Mouse (Mus musculus): ENCODE results near the gene Gm44965.
A peak's percentile ranks its signal among the peaks of the same experiment; 100 is the strongest.

Gm44965 gene

DNA sequence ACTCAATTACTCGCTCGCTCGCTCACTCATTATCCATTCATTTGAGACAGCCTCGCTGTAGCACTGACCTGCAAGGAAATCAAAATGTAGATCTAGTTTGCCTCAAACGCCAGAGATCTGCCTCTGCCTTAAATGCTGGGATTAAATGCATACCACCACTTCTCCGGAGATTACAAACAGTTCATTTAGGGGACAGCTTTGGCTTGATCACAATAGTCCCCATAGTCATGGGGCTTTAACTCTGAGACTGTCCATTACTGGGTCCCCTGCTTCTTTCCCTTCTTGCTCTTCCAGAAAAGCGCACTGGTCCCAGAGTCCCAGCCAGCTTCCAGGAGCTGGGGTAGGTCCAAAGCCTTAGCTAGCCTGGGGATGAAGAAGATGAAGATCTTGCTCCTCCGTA, 32.7 kb downstream of the Gm44965 start, which contains the start of gene AI854703:
AI854703 (plus strand) TSS at position 301 of the 400 bp plus-strand sequence.
- DNase-seq (ENCODE audit: low read depth): no peak

DNA sequence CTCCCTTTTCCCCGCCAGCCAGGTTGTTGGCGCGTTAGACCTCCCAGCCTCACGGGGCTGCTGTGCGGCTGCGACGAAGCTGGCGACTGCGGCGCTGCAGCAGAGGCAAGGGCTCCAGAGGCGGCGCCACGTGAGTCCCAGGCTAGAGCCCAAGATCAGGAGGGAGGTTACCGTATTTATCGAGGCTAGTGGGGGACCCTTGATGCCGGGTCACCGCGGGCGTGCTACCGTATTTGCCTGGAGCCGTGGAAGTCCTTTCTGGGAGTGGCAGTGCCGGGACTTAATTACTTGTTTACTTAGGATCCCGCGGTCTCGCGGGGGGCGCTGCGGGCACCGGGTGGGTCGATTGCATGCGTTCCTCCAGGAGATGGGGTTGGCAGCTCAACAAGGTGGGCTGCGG, 33.2 kb downstream of the Gm44965 start:
- peak; percentile 57 for DNase-seq (ENCODE audit: low read depth)

DNA sequence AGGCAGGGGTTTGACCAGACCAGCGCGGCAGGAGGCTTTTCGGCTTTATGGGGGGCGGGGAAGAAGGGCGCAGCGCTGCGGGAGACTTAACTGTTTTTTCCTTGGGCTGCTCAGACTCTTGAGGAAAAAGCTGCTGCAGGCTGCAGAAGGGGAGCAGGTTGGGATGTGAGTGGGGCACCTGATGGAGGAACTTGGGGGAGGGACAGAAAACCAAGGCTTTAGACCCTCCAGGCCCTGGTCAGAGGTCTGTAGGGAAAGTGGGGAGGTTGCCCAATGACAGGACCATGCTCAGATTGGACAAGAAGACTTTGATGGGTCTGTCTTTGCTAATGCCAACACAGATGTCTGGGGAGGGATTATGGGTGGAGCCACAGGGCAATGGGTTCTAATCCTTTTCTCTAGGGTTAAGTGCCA, 33.8 kb downstream of the Gm44965 start:
- peak; percentile 16 for DNase-seq (ENCODE audit: low read depth)

DNA sequence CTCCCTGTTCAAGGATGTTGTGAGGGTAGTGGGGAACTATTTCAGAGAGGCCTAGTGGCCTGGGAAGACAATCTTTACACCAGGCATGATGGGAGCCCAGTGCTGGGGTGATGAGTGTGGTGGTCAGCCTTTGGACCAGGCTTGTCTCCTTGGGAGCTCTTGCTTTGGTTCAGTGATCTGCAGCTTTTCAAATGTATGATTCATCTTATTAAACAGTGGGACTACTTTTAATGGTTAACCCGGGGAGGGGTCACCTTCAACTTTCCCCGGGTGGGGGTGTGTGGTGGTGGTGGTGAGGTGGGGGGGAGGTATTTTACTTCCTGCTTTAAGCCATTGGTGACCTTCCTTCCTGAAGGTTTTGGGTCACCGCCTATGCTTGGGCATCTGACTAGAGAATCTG, 34.6 kb downstream of the Gm44965 start:
- DNase-seq (ENCODE audit: low read depth): no peak

DNA sequence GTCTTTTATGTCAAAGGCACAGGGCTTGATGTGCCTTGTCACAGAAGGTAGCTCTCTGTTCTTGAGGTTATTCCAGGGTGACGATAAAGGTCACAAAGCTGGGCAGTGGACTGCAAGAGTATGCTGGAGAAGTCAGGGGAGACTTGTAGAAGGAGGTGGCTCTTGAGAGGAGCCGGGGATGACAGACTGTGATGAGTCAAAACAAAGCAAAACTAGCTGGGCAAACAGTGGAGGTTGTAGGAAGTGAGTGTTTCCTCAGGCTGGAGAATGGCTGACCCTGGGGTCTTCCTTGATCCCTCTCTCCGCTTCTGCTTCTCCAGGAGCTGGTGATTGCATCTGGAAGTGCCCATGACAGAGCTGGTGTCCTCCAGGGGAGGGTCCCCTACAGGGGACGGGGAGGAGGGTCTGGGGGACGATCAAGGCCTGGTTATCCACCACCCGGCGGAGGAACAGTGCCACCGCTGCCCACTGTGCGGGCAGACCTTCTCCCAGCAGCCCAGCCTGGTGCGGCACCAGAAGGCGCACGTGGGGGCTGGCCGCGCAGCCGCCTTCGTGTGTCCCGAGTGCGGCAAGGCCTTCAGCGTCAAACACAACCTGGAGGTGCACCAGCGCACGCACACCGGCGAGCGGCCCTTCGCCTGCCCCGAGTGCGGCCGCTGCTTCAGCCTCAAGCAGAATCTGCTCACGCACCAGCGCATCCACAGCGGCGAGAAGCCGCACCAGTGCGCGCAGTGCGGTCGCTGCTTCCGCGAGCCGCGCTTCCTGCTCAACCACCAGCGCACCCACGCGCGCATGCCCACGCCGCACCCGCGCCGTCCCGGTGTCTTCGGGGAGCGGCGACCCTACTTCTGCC, 35.3 kb downstream of the Gm44965 start:
- DNase-seq (ENCODE audit: low read depth): peak; percentile 71

DNA sequence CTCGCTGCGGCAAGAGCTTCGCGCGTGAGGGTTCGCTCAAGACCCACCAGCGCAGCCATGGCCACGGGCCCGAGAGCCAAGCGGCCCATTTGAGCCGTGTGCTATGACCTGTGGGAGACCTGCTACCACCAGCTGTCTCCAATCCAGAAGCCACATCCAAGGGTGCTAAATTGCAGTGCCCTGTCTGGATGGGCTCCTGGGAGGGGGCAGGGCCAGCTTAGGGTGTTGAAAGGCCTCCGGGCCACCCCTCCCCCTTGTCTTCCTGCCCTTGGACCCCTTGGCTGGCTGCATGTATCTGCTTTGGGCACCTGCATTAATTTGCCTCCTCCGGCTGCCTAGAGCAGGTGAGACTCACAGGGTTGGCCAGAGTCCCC, 35.9 kb downstream of the Gm44965 start:
- no peak for DNase-seq (ENCODE audit: low read depth)

DNA sequence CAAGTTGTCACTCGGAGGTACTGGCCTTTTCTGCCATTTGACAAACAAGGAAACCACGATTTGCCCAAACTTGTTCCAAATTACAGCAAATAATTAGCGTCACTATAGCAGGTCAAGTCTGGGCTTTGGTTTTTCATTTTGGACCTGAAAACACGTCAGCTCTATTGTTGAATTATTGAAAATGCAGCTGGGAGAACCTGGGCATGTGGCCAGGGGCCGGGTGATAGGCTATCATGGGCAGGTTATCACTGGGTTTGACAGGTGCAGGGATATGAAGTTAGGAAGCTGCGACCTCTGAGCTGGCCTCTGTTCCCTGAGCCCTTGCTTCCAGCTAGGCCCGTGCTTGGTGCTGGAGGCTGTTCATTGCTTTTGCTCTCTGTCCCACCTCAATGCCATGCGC, 37.1 kb downstream of the Gm44965 start:
- no peak for DNase-seq (ENCODE audit: low read depth)

DNA sequence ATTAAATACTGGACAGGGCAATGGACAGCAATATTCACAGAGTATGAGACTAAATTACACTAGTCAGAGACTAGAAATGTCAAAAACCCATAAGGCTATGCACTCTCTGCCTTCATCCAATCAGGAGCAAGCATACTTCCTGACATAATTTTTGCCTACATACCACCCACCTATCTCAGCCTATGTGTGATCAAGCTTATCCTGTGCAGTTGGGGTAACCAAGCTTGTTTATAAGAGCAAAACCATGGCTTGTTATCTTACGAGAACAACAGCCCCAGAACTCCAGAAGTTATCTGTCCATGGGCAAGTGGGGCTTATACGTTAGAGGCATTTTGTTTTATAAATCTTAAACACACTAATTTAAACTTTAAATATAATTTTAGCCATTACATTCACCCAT, 41.4 kb downstream of the Gm44965 start:
- DNase-seq (ENCODE audit: low read depth): no peak

DNA sequence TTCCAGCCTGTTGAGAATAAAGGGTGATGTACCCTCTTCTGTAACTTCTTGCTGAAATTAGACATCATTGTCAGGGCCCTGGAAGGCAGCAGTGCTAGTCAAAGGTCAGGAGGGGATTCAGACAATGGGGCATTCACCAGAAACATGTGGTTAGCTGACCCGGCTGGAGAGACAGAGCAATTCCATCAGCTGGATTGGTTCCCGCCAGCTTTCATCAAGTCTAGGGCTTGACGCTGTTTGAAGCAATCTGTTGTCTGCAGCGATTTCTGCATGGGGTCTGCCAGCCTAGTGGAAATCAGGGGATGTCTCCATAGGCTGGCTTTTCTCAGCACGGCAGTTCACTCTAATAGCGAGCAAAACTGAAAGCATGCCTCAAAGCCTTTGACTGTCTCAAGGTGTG, 42.8 kb downstream of the Gm44965 start:
- DNase-seq (ENCODE audit: low read depth): no peak

DNA sequence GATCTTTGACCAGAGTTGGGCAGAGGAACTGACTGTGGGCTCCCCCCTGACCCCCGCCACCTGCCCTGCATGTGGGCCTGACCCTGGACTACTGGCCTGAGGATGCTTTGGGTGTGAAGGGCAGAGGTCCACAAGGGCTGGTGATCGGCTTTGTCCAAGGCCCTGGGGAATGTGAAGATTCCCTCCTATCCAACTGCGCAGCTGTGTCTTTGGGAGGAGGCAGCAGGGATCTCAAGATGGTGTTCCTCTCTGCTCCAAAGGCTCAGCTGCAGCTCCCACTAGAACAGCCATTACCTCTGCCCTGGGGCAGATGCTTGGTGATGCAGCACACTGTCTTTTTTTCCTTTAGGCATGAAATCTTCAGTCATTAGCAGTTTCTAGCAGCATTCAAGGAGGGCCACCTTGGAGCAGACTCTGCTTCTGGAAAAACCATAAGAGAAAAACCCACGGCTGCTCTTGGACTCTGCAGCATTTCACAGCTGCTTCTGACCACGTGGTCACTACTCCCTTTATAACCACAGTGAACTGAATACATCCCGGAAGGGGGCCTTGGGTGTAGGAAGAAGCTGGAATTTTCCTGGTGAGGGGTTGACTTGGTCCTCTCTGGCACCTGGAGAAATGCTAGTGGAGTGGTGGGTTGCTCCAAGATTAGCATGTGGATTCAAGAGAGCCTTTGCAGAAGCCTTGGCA, 44.2 kb downstream of the Gm44965 start:
- DNase-seq (ENCODE audit: low read depth): no peak

DNA sequence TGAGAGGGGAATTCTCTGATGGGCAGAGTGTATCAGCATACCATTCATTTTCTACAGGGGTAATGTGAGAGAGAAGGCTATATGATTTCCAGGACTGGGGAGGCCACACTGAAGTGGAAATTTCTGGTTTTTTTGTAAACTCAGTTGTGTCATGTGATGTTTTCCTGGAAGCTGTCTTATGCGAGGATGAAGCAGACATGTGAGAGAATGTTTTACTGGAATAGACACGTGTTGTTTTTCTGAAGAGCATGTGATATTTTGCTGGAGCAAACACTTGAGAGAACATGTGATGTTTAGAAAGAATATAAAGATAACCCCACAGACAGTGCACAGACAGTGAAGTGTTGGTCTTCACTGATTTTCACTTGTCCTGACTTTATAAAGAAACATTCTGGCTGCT, 44.8 kb downstream of the Gm44965 start:
- DNase-seq (ENCODE audit: low read depth): no peak

DNA sequence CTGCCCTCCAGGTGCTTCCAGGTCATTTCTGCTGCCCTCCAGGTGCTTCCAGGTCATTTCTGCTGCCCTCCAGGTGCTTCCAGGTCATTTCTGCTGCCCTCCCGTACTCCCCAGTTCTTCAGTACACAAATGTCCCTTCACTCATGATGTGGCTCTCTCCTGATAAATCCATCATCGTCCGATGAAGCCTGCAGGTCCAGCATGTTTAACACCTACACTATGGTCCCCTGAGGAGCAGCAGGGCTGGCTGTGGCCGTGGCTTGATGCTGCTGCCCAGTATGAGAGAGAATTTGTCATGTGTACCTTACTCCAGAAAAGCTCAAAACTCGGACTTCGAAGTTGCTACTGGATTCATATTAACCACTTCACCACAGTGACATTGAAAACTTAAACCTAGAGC, 47.6 kb downstream of the Gm44965 start:
- no peak for DNase-seq (ENCODE audit: low read depth)

DNA sequence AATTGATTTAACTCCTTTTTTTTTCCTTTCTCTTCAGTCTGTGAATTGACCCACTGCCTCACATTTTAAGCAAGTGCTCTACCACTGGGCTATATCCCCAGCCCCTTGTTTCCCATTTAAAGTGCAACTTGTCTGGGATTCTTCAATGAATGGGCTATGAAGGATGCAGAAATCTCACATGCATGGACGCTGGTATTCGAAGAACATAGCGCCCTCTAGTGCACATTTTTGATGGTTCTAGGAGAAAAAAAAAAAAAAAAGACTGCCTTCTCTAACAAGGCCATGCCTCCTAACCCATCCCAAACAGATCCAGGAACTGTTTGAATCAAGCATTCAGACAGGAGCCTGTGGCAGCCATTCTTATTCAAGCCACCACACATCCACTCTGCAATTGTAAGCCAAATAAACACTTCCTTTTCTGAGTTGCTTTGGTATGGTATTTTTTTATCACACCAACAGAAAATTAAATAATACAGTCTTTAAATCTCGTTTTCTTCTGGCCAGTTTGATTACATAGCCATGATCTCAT, 49.1 kb downstream of the Gm44965 start:
- peak; percentile 86 for DNase-seq (ENCODE audit: low read depth)

DNA sequence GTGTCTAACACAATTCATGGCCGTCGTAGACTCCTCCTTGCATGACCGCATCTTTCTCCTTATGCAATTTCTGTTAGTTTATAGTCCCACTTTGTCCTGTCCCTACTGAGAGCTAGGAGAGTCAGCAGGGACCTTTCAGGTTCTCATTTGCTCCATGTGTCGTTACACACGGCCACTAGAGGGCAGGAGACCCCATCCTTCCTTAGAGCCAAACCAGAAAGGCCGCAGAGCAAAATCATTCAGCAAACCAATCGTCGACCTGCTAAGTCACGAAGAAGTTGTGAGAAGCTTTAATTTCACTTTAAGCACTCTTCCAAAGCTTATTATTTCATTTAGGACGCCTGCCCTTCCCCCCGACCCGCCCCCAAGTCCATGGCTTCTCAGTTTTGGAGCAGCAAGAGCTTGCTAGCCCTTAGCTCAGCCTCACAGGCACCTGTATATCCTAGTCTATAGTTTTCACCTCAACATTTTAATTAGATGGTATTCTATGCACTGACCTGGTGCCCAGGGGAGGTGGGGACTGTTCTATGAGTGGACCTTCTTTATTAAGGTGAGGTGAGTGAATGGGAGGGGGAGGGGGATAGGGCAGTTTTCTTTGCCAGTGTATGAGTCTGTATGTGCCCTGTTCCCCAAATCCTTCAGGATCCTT, 52.0 kb downstream of the Gm44965 start:
- DNase-seq (ENCODE audit: low read depth): peak; percentile 92

DNA sequence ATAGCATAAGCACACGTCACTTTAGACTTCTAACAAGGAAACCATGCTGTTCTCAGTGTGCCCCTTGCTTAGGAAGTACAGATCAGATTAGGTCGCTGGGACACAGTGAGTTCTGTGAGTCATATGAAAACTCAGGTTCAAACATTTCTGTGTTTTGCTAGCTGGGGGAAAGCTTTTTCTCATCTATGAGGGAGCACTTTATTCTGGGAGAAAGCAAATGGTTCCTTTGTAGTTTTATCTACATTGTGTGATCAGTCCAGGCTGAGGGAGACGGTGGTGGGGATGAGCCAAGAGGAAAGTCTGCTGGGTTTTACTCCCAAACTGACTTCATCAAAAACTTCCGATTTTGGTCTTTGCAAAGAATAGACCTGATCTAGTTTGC, 52.6 kb downstream of the Gm44965 start:
- DNase-seq (ENCODE audit: low read depth): no peak

DNA sequence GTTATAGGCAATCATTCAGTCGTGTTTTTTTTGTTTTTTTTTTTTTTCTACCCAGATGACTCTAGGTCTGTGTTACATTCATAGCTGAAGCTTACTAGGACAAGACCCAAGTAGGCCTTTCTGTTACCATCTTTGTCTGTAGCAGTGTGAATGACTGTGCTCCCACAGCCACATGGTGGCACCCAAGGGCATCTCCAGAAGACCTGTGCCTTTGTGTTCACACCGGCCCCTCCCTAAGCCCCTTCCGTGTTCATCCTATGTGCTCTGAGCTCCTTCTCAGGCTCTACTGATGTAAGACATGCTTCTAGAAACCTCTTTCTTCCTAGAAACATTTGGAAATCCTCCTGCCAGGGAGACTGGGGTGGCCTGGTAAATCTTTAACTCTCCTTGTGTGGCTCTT, 53.3 kb downstream of the Gm44965 start, which contains the start of gene Gimap8:
Gimap8 (plus strand) TSS at position 240 of the 400 bp plus-strand sequence.
- DNase-seq (ENCODE audit: low read depth): peak; percentile 93

DNA sequence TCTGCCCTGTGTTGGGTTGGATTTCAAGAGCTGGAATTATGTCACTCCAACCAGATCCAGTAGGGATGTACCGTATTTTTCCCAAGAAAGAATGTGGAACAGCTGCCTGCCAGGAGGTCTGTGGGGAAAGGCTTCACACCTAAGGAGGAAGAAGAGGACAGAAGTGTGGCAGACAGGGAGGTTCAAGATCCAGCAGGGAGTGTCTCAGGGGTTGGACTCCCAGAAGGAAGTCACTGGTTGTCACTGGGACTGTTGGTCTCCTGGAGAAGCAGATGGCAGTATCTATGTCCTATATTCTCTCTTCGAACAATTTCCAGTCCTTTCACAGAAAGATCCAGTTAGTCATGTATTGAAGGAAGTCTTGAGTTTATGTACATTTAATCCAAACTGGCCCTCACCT, 53.9 kb downstream of the Gm44965 start:
- DNase-seq (ENCODE audit: low read depth): peak; percentile 38

DNA sequence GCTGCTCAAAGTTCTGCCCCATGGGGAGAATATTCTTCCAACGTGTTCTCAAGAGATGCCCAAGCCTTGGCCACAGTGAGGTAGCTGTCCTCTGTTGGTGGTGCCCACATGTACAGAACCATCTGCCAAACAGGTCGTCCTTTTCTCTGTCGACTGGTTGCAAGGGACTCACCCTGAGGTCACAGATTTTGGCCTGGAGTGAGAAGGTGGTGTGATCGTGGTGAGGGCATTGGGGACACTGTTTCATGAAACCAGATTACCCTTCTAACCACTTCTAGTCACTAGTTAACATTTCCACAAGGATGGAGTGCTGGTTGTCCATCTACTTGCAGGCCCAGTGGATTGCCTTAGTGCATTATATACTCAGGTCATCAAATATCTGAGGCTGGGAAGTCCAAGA, 55.0 kb downstream of the Gm44965 start:
- DNase-seq (ENCODE audit: low read depth): no peak

DNA sequence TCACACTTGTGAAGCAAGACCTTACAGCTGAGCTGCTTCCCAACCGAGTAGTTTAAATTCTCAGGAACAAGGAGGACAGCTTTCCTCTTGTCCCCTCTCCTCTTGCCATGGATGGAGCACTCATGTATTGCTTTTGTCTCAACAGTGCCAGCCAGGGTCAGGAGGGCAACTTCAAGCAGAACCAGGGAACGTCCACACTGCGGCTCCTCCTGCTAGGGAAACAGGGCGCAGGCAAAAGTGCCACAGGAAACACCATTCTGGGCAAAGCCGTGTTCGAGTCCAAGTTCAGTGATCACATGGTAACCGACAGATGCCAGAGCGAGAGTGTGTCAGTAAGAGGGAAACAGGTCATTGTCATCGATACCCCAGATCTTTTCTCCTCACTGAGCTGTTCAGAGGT, 56.3 kb downstream of the Gm44965 start:
- no peak for DNase-seq (ENCODE audit: low read depth)

DNA sequence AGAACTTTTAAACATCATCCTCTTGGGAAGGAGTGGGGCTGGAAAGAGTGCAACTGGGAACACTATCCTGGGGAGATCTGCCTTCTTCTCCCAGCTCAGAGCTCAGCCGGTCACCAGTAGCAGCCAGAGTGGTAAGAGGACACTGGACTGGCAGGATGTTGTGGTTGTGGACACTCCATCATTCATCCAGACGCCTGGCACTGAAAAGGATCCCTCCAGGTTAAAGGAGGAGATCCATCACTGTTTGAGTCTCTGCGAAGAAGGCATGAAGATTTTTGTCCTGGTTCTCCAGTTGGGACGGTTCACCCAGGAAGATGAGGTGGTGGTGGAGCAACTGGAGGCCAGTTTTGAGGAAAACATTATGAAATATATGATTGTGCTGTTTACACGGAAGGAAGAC, 65.0 kb downstream of the Gm44965 start:
- no peak for DNase-seq (ENCODE audit: low read depth)

DNA sequence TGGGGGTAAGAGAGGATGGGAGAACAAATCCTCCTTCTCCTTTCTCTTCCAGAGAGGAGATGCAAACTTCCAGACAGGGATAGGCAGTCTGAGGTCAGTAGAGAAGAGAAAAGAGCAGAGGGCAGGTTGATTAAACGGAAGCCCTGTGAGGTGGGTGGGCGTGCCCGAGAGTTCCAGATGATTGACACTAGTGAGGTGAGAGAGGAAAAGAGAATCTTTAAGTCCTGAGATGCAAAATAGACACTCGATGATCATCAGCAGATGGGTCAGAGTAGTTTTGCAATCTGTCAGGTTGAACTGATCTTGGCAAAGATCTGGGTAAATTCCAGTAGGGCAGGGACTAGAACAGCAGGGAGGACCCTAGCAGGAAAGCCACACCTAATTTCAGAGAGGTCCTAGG, 71.0 kb downstream of the Gm44965 start:
- DNase-seq (ENCODE audit: low read depth): peak; percentile 36

DNA sequence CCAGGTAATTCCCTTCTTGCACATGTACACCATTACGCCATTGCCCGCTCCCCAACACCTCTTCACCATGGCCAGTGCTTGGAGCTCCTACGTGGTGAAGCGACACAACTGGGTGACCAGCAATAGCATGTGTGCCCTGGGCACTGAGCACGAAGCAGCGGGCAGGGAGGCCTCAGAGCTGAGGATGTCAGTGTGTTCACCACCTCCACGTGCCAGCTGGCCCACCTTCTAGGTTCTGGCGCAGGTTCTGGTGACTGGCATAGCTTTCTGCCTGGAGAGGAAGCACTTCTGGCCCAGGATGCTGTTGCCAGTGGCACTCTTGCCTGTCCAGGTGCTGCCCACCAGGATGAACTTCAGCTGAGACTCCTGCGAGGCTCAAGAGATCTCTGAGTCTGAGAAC, 71.7 kb downstream of the Gm44965 start:
- no peak for DNase-seq (ENCODE audit: low read depth)

DNA sequence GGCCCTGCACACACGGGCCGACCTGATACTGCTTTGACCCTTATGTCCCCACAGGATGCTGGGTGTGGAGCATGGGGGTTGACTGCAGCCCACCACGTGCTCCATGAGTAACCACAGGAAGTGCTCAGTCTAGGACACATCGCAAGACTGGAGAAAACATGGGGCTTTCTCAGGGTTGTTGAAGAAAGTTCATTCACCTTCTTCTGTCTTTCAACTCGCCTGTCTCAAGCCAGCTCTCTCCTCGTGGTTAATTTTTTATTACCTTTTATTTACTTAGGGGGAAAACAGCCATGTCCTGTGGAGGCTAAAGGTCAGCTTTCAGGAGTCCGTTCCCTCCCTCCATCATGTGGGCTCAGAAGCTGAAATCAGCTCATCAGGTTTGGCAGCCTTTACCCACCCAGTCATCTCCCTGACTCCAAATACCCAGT, 72.4 kb downstream of the Gm44965 start:
- DNase-seq (ENCODE audit: low read depth): peak; percentile 45
